Mouse (Mus musculus): ENCODE results near the gene Gpr22.

The Gpr22 gene

GRCm38 (mm10) chr12:31667187-31667586 is 46.6 kb downstream of the Gpr22 start:
- in situ Hi-C loops (cut with MboI, MseI), result no loop called here

- in situ Hi-C loops (cut with MboI, MseI), result no loop called here
Observed at GRCm38 (mm10) chr12:31665999-31666398, 47.7 kb downstream of the Gpr22 start.

Data from T-helper 1 cell (primary cell).